Mouse (Mus musculus): ENCODE measurements at regions not wholly inside any gene's neighbourhood (a gene's known extent, or its start where the extent isn't known, plus 50 kb on each side); places are given as distances from the start of the nearest gene placed in this dataset.

DNA sequence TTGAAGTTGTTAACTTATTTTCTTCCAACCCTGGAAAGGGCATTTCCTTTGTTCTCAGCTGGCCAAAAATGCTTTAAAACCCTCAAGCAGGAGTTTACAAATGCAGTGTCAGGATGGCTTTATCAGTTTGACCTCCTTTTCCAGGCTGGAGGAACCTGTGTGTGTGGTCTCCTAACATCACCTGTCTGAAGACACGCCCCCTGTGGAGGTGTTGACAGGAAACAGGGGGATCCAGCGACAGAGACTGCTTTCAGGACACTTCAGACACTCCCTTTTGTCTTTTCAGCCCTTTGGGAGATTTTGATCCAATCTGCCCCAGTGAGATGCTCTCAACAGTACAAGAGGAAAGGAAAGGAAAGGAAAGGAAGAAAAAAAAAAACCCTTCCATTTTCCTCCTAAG lies 202.5 kb upstream of the Jade1 start:
- no peak for DNase-seq

DNA sequence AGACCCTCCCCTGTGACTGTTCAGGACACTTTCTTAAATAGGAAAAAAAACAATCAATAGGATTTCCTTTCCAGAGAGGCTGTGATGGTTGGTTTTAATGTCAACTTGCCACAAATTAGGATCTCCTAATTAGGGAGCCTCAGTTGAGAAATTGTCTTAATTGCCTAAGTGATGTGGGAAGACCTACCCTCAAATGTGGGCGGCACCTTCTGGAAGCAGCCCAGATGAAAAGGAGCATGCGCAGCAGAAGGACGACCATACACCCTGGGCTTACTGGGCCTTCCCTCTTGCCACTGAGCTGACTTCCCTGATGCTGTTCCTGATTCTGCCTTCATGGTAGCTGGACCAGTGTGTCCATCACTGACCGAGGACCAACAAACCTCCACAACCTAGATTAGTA lies 203.7 kb upstream of the Jade1 start:
- no peak for DNase-seq

DNA sequence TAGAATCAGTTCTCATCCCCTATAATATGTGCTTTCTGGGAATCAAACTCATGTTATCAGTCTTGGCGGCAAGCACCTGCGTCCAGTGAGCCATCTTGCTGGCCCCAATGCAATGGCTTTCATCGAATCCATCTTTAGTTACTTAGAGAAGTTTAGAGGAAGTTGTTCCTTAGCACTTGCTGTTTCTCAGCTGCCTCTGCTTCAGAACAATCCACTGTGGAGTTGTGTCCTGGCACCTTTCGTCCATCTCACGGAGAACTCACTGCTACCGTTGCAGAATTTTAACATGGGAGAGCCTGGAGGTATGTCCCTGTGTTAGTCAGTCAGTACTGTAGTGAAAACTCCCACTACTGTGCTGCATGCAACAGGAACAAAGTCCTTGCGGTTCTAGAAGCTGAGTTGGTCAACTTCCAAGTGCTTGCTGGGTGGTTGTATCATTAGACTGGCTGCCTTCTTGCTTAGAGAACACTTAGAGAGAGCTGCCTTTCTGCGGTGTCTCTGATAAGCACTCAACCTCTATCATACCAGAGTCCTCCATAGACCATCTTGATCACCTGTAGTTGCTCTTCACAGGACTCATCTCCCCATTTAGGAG lies 204.3 kb upstream of the Jade1 start:
- peak; percentile 41 for DNase-seq

DNA sequence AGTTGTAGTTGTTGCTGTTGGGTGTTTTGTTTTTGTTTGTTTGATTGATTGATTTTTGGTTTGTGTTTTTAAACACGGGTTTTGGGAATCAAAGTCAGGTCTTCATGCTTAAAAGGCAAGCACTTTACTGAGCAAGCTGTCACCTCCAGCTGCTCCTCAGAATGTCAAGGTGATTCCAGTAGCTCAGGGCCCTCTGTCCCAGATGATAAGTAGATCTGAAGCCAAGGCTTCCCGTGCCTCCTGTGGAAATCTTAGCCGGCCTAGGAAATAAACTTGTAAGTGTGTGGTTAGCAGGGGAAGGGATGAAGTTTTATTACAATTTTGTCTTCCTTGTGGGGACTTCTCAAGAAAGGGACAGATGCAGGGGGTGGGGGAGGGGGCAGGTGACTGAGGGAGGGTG lies 205.2 kb upstream of the Jade1 start:
- DNase-seq, result no peak

DNA sequence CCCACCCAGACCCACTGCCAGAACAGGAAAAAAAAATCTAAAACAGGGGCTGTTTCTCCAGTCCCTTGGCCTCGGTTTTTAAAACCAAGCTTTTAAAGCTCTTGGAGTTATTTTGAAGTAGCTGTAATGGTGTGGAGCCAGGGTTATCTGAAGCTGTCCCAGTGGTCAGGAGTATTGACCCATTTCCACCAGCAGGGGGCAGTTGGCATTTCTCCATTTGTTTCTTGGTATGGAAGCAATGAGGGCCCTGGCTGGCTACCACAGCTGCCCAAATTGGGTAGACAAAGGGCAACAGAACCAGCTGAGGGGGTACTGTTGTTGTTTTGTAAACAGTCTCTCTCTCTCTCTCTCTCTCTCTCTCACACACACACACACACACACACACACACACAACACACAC lies 206.7 kb upstream of the Jade1 start:
- DNase-seq, result peak; percentile 47

DNA sequence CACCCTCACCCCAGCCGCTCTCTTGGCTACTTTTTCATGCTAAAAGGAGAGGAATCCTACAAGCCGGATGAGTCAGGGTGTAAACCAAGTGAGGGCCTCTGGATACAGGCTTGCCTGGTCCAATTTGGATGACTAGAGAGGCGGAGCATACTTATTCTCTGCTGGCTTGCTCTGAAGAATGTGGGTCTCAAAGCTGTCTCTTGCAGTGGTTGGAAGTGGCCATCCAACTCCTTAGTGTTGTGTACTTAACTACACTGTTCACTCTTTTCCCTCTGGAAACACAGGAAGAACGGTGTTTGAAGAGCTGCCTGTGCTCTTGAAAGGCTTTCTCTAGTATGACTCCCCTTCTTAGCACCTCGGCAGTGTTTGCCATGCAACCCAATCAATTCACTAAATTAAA lies 208.7 kb upstream of the Jade1 start:
- no peak for DNase-seq

DNA sequence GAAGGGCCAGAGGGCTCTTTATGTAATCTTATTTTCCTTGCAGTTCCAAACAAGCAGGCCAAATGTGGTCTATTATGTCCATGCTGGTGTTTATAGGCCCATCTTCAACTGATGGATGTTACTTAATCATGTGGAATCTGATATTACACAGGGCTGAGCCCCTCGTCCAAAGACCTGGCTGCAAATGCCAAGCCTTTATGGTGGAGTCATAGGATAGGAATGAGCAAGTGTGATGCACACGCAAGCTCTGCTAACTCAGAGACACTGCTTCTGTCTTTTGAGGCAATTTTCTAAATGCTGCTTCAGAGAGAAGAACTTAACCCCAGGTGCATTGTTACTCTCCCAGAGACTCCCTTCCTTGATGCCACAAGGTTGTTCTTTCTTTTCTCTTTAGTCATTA lies 212.1 kb upstream of the Jade1 start:
- DNase-seq, result no peak

DNA sequence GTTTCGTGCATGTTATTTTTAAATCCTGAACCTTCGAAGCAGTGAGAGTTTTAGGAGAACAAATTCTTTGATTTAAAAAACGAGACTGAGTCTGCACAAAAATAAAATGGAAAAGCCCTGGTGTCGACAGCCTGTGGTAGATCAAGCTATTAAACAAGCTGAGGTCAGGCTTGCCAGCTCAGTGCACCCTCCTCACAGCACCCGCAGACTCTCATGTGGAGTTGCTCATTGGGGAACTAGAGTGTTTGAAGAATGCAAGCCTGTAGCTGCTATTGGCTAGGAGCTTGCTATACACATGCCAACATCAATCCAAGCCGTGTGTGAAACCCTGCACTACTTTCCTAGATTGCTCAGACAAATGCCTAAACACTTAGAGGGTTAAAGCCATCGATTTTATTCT lies 223.1 kb upstream of the Jade1 start:
- no peak for DNase-seq

DNA sequence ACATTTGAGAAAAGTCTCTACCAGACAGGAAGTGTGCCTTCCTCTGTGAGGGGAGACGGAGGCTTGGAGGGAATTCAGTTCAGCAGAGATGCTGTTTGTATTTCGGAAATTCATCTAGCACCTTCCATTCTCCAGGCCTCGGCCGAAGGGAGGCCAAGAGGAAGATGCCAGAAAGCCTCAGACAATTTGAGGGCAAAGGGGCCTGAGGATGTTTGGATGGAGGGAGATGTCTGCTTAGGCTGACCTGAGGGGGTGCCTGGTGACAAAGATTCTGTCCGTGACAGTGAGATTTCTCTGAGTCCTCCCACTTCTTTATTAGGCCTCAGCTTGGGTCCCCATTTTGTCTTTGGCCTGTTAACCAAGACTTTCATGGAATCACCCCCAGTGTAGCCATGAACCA lies 225.2 kb upstream of the Jade1 start:
- no peak for DNase-seq

DNA sequence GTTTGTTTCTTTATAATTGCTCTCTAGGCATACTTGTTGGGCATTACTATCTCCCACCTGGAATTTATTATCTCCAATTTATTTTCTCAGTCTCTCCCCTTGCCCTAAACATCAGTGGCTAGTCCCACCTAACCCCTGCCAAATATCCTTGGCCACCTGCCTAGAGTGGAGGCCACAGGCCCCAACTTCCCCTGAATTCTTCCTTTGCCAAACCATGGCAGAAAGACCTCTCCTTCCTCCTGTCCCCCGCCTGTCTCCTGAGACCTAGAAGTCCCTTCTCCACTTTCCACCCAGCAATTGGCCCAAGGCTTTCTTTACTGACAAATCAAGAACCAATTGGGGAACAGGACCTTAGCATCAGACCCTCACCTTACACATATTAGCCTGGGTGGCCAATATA lies 226.7 kb upstream of the Jade1 start:
- DNase-seq, result no peak

DNA sequence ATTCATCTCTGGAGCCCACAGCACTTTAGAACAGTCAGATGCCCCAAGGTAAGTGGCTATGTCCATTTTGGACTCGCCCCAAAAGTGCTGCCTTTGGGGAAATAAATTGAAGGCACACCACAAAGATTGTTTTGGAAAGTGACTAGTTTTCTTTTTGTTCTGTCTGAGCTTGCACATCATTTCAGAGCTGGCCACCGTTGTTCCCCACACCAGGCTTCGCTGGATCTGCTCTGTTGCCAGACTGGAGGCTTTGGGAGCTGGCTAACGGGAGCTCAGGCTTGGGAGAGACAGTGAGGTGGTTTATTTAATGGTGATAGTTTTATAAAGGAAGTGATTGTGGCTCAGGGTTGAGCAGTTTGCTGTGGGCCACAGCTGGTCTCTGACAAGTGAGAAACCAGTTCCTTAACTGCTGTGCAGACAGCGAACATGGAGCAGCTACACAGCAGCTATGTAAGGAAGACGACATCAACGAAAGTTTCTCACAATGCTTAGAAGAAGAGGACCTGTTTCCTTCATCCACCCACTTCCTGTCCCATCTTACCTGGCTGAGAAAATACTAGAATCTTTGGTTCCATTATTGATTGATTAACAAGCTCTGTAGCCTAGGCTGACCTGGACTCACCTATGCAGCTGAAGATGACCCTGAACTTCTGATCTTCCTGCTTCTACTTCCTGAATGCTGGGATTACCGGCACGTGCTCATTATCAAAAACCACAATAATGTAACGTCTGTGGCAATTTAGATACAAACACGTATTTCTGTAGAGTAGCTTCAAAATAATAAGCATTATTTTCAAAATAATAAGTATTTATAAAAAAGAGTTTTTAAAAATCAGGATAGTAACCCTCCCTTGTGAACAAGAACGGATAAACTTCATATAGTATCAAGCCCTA lies 229.1 kb upstream of the Jade1 start:
- no peak for DNase-seq

DNA sequence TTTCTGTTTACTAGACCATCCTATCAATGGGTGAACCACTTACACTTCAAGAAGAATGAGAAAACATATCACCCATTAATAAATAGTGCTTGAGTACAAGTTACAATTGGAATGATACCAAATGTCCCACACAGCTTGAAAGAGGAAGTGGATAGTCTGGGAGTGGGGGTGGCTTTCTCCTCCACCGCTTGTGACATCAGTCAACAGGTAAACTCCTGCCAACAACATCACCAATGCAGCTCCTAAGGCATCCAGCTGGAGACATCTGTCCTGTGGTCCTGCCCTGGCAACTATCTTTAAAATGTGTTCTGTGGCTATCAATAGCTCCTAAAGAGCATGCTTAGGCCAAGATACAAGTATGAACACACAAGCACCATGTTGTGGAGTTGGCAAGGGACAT lies 233.7 kb upstream of the Jade1 start:
- no peak for DNase-seq

DNA sequence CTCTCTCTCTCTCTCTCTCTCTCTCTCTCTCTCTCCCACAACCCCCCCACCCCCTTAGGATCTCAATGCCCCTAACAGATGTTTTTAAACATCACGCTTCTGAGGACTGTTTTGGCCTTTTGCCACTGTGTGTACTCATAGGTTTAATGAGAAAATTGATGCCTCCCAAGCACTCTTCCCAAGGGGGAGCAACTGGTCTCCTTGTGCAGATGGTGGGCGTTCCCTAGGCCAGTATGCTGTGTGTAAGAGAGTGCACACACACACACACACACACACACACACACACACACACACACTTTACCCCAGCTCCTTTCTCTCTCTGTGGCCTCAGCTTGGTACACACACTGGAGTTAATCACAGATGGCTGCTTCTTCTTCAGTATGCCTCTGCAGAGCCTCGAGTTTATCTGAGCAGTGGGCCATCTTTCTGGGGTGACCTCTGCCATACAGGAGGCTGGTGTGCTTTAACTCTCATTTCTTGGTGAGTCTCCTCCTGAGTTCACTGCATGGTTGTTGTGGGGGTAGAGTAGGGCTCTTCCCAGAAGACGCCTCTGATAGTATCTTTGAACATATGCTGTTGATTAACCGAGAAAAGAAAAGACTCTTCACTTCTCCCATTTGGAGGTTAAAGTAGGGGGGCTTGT lies 236.2 kb upstream of the Jade1 start:
- DNase-seq, result no peak

DNA sequence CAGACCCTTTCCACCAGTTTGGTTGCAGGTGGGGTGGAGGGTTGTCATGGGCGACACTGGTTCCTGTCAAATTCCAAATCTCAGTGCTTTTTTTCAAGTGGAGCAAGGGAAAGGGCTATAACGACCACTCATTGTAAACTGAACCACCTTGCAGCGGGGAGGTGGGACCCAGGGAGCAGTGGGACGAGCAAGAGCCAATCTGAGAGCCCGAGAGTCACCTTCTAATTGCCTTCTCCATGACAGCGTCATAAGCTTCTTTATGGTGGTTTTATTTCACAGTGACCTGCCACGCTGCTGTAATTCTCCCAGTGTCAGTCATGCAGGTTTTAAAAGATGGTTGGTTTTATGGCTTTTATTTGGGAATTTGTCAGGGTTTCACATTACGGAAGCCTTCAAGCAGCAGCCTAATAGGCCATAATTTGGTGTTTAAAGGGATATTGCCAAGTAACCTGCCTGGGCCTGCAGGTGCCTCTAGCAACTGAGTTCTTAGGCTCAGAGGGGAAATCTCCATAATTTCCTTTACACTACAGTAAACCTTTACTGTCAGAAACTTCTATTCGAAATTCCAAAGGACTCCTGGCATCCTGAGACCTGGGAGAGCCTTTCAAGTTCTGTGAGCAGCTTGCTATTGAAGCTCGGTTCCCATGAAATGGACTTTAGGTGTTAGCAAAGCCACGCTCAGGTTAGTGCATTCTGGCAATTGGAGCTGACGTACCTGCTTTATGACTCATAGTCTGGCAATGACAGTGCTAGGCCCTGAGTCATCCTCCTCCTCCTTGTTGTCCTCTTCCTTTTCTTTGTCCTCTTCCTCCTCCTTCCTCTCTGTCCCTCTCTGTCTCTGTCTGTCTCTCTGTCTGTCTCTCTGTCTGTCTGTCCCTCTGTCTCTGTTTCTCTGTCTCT lies 235.6 kb upstream of the Pgrmc2 start:
- no peak for DNase-seq

DNA sequence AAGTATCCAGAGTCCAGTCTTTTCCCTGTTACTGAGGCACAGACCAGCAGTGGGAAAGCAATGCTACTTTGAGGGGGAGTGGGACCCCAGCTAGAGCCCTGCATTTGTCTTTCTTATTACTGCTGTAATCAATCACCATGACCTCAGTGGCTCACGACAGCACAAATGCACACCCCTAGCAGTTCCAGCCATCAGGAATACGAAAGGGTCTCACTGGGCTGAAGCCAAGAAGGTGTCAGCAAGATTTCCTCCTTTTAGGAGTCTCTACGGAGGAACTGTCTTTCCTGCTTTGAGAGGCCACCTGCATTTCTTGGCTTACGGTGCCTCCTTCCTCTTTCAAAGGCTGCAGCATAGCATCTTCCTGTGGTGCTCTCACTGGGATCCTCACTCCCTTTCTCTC lies 234.3 kb upstream of the Pgrmc2 start:
- DNase-seq, result peak; percentile 27

DNA sequence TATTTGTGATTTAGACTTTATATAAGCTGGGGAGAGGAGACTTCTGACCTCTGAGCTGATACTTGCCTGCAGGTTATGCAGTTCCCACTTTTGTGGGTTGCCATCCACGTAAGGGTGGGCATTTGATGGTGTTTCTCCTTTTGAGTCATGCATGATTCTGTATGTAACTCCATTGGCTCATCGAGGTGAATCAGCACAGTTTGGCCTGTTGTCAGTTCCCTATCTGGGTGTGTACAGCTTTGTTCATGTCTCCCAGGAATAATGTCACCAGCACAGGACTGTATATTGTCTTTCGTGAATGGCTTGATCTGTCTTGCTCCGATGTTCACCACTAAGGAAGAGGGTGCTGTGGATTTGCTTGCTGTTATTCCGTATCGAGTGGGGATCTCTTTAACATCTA lies 229.6 kb upstream of the Pgrmc2 start:
- no peak for DNase-seq

DNA sequence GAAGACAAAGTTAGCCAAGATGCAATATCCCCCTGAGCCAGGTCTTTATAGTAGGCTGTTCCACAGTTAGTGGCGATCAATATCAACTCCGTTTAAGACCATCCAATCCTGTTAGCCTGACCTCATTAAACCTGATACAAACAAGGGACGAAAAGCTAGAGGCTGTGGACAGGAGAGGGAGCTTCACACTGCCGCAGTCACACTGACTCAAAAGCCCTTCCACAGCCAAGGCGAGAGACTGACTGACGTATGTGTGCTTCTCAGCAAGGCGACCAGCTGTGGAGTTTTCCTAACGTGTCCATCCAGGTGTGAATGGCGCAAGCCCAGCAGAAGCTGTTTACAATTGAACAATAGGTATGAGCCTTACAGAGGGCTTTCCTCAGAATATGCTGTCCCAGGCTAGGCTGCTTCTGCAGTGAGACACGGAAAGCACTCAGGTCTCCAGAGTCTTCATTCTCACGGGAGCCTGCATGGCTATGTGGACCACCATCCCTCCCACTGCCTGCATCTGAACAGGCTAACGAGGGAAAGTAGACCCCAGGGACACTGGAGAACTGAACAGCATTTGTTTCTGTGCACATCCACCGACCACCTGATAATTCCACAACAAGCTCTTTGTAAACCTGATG lies 224.7 kb upstream of the Pgrmc2 start:
- no peak for DNase-seq

DNA sequence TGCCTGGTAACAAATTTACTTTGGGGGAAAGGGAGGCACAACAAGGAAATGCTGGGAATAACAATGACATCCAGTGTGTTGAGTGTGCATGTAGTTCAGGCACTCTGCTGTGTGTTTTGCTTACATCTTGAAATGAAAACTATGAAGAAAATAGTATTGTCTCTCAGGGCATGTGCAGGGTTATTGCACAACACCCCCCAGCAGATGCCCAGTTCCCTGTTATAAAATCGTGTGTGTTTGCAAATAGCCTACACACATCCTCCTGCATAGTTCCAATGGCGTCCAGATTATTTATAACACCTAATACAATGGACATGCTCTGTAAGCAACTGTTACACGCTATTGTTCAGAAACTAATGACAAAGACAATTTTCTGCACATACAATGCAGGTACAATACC lies 220.0 kb upstream of the Pgrmc2 start:
- no peak for DNase-seq

DNA sequence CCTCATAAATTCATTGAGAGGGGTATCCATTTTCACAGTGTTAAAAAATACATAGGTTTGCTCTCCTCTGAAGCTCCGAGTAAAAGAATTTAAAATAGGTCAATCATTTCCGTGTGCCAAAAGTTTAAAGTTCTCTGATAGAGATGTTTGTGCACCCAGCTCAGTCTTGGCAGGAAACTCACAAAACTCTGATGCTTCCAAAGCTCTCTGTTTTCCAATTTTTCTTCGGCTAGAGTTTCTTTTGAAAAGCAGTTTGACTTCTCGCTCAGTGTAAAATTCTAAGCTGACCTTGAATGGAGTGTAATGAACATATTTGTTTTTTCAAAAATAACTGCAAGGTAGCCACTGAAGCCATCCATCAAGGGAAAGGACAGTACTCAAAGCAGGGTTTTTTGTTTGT lies 215.9 kb upstream of the Pgrmc2 start:
- DNase-seq, result no peak

DNA sequence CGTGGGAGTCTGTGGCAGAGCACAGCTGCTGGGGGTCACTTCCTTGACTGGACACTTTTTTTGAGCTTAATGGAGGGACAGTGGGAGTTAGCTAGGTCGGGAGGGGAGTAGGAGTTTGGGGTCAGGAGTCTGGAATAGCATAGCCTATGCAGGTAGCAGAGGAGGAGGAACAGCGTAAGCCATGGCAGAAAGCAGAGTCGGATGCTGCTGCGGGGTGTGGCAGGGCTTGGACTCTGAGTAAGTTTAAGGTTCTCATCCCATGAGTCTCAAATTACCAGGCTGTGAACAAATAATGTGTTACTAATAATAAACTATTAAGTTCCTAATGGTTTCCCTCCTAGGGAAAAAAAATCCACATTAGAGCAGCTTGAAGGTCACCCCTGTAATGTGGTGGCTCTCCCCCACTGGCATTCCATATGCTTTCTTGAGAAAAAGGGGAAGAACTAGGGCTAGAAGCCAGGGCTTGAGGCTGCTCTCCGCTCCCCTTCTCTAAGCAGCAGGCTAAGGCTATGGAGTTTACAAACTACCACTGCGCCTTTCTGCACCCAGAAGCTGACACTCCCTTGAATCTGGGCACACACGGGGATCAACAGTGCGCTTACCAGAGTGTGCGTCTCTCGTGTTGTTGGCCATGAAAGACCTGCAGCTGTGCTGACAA lies 213.4 kb upstream of the Pgrmc2 start:
- DNase-seq, result no peak

DNA sequence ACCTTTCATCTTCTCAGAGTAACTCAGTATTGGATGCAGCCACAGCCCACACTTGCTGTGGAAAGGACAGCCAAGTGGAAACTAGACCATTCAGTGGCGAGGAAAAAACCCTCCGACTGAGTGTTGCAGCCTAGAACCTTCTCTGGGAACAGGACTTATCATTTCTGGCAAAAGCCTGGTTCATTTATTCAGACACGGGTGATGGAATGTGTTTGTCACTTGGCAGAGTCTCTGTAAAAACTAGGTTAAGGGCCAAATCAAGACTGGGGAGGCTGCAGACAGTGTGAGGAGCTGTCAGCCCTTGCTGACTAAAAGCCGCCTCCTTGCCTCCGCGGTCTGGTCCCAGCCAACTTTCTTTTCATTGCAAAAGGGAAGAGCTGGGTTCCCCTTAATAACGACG lies 212.3 kb upstream of the Pgrmc2 start:
- peak; percentile 51 for DNase-seq
